Mouse (Mus musculus): ENCODE results near the gene Polr2a. TPM values are rescaled to one million over a fixed set of nuclear protein-coding genes. Genes with fewer than 3 reads are reported as not detected.
A peak's percentile ranks its signal among the peaks of the same experiment; 100 is the strongest.
"Not testable (repeated sequence)": the region's sequence is repeated elsewhere in the genome, so short reads cannot be mapped to it uniquely, and the experiment has no call there.

The Polr2a gene
- polyA plus RNA-seq, 1 experiment from 2014 or later = 21.3 TPM

- H3K27ac ChIP-seq (ENCODE audit: low read depth, low read length) = no peak overlapping the region
- H3K9me3 ChIP-seq (replicated peaks; ENCODE audit: control insufficient read depth, low read length) = no peaks in the 10 kb centered on the region
- H3K27me3 ChIP-seq (replicated peaks; ENCODE audit: control insufficient read depth, insufficient read depth, low read length) = no peaks in the 10 kb centered on the region
- DNase-seq (ENCODE audit: low spot score) (no peak), ATAC-seq (no peak)
- H3K4me2 ChIP-seq (ENCODE audit: low read length) = no peak overlapping the region
- H3K36me3 ChIP-seq (ENCODE audit: control insufficient read depth, insufficient read depth, low read length) = no peaks in the 10 kb centered on the region
- no peak overlapping the region for H3K9ac ChIP-seq (ENCODE audit: low read length)
- 0 out of 2 replicates have a peak, but pooled peaks cover 2% of the 10 kb centered on the region for H3K4me1 ChIP-seq (ENCODE audit: control insufficient read depth, insufficient read depth, low read length)
- no peak overlapping the region for H3K4me3 ChIP-seq (ENCODE audit: low read depth, low read length)
- 87% methylated on average over 4 of the region's 4 CpGs for WGBS
Measured at GRCm38 (mm10) chr11:69707873-69708381, 50.5 kb downstream of the Polr2a start.

GRCm38 (mm10) chr11:69707480-69707847, 51.0 kb downstream of the Polr2a start:
- H3K27me3 ChIP-seq (replicated peaks; ENCODE audit: control insufficient read depth, insufficient read depth, low read length) = no peaks in the 10 kb centered on the region
- DNase-seq (ENCODE audit: low spot score) = no peak
- H3K9ac ChIP-seq (ENCODE audit: low read length) = no peak overlapping the region
- 0 out of 2 replicates have a peak, but pooled peaks cover 2% of the 10 kb centered on the region for H3K4me1 ChIP-seq (ENCODE audit: control insufficient read depth, insufficient read depth, low read length)
- 0 out of 2 replicates have a peak overlapping the region, but pooled peaks have one; percentile 27 for H3K27ac ChIP-seq (ENCODE audit: low read depth, low read length)
- no peak for ATAC-seq
- 87% methylated on average over 4 of the region's 4 CpGs for WGBS
- H3K9me3 ChIP-seq (replicated peaks; ENCODE audit: control insufficient read depth, low read length) = no peaks in the 10 kb centered on the region
- H3K36me3 ChIP-seq (ENCODE audit: control insufficient read depth, insufficient read depth, low read length) = no peaks in the 10 kb centered on the region
- H3K4me3 ChIP-seq (ENCODE audit: low read depth, low read length) = no peak overlapping the region
- H3K4me2 ChIP-seq (ENCODE audit: low read length) = no peak overlapping the region

- no peak overlapping the region for H3K4me2 ChIP-seq (ENCODE audit: low read length)
- WGBS = 47% methylated on average over 6 of the region's 6 CpGs
- DNase-seq (ENCODE audit: low spot score) = peak; percentile 29
Measured at GRCm38 (mm10) chr11:69706775-69707479, 51.5 kb downstream of the Polr2a start.

GRCm38 (mm10) chr11:69704613-69705010, 53.8 kb downstream of the Polr2a start:
- Histone ChIP-seq H3K9me3 (replicated peaks; ENCODE audit: control insufficient read depth, low read length) (no peaks in the 10 kb centered on the region), H3K27ac (ENCODE audit: low read depth, low read length) (no peak overlapping the region), H3K4me2 (ENCODE audit: low read length) (no peak overlapping the region), H3K36me3 (ENCODE audit: control insufficient read depth, insufficient read depth, low read length) (no peaks in the 10 kb centered on the region), H3K4me1 (ENCODE audit: control insufficient read depth, insufficient read depth, low read length) (0 out of 2 replicates have a peak, but pooled peaks cover 2% of the 10 kb centered on the region), H3K27me3 (replicated peaks; ENCODE audit: control insufficient read depth, insufficient read depth, low read length) (no peaks in the 10 kb centered on the region), H3K4me3 (ENCODE audit: low read depth, low read length) (no peak overlapping the region), H3K9ac (ENCODE audit: low read length) (no peak overlapping the region)
- ATAC-seq = no peak
- 48% methylated on average over 2 of the region's 2 CpGs for WGBS
- DNase-seq (ENCODE audit: low spot score) = no peak

More at GRCm38 (mm10) chr11:69706775-69707479, 51.5 kb downstream of the Polr2a start:
- Histone ChIP-seq H3K36me3 (ENCODE audit: control insufficient read depth, insufficient read depth, low read length) (no peaks in the 10 kb centered on the region), H3K4me1 (ENCODE audit: control insufficient read depth, insufficient read depth, low read length) (0 out of 2 replicates have a peak, but pooled peaks cover 2% of the 10 kb centered on the region), H3K27ac (ENCODE audit: low read depth, low read length) (0 out of 2 replicates have a peak overlapping the region, but pooled peaks have one; percentile 27), H3K9ac (ENCODE audit: low read length) (no peak overlapping the region), H3K9me3 (replicated peaks; ENCODE audit: control insufficient read depth, low read length) (no peaks in the 10 kb centered on the region), H3K4me3 (ENCODE audit: low read depth, low read length) (no peak overlapping the region), H3K27me3 (replicated peaks; ENCODE audit: control insufficient read depth, insufficient read depth, low read length) (no peaks in the 10 kb centered on the region)
- ATAC-seq = no peak

GRCm38 (mm10) chr11:69703814-69704612, 54.4 kb downstream of the Polr2a start:
- no peak overlapping the region for H3K4me3 ChIP-seq (ENCODE audit: low read depth, low read length)
- H3K4me2 ChIP-seq (ENCODE audit: low read length) = no peak overlapping the region
- H3K9ac ChIP-seq (ENCODE audit: low read length) = no peak overlapping the region
- 0 out of 2 replicates have a peak, but pooled peaks cover 2% of the 10 kb centered on the region for H3K4me1 ChIP-seq (ENCODE audit: control insufficient read depth, insufficient read depth, low read length)
- 67% methylated on average over 8 of the region's 8 CpGs for WGBS
- DNase-seq (ENCODE audit: low spot score) = no peak
- no peaks in the 10 kb centered on the region for H3K27me3 ChIP-seq (replicated peaks; ENCODE audit: control insufficient read depth, insufficient read depth, low read length)
- ATAC-seq = no peak
- no peaks in the 10 kb centered on the region for H3K36me3 ChIP-seq (ENCODE audit: control insufficient read depth, insufficient read depth, low read length)
- no peaks in the 10 kb centered on the region for H3K9me3 ChIP-seq (replicated peaks; ENCODE audit: control insufficient read depth, low read length)
- H3K27ac ChIP-seq (ENCODE audit: low read depth, low read length) = no peak overlapping the region

GRCm38 (mm10) chr11:69703381-69703780, 55.1 kb downstream of the Polr2a start:
- H3K9me3 ChIP-seq (replicated peaks; ENCODE audit: control insufficient read depth, low read length); H3K4me3 ChIP-seq (ENCODE audit: low read depth, low read length); H3K4me2 ChIP-seq (ENCODE audit: low read length); H3K27ac ChIP-seq (ENCODE audit: low read depth, low read length); H3K4me1 ChIP-seq (ENCODE audit: control insufficient read depth, insufficient read depth, low read length); ATAC-seq; H3K36me3 ChIP-seq (ENCODE audit: control insufficient read depth, insufficient read depth, low read length); H3K27me3 ChIP-seq (replicated peaks; ENCODE audit: control insufficient read depth, insufficient read depth, low read length); DNase-seq (ENCODE audit: low spot score); H3K9ac ChIP-seq (ENCODE audit: low read length): not testable (repeated sequence)
- 73% methylated on average over 2 of the region's 3 CpGs for WGBS

- DNase-seq (ENCODE audit: low spot score) = not testable (repeated sequence)
- WGBS = 93% methylated on average over 10 of the region's 10 CpGs
Measured at GRCm38 (mm10) chr11:69702886-69703285, 55.6 kb downstream of the Polr2a start.

GRCm38 (mm10) chr11:69699595-69699994, 58.8 kb downstream of the Polr2a start:
- WGBS = 84% methylated on average over 1 of the region's 1 CpGs
- Histone ChIP-seq H3K4me3 (ENCODE audit: low read depth, low read length) (no peak overlapping the region), H3K9ac (ENCODE audit: low read length) (no peak overlapping the region), H3K36me3 (ENCODE audit: control insufficient read depth, insufficient read depth, low read length) (no peaks in the 10 kb centered on the region), H3K4me1 (ENCODE audit: control insufficient read depth, insufficient read depth, low read length) (peaks cover 10% of the 10 kb centered on the region; the same call in 1 of the 2 replicates), H3K4me2 (ENCODE audit: low read length) (no peak overlapping the region), H3K27me3 (replicated peaks; ENCODE audit: control insufficient read depth, insufficient read depth, low read length) (no peaks in the 10 kb centered on the region), H3K9me3 (replicated peaks; ENCODE audit: control insufficient read depth, low read length) (no peaks in the 10 kb centered on the region), H3K27ac (ENCODE audit: low read depth, low read length) (no peak overlapping the region)
- ATAC-seq (no peak), DNase-seq (ENCODE audit: low spot score) (no peak)

More at GRCm38 (mm10) chr11:69702886-69703285, 55.6 kb downstream of the Polr2a start:
- not testable (repeated sequence) for H3K9ac ChIP-seq (ENCODE audit: low read length); H3K4me3 ChIP-seq (ENCODE audit: low read depth, low read length); H3K9me3 ChIP-seq (replicated peaks; ENCODE audit: control insufficient read depth, low read length); ATAC-seq; H3K27ac ChIP-seq (ENCODE audit: low read depth, low read length); H3K36me3 ChIP-seq (ENCODE audit: control insufficient read depth, insufficient read depth, low read length); H3K4me1 ChIP-seq (ENCODE audit: control insufficient read depth, insufficient read depth, low read length); H3K27me3 ChIP-seq (replicated peaks; ENCODE audit: control insufficient read depth, insufficient read depth, low read length); H3K4me2 ChIP-seq (ENCODE audit: low read length)
